Mouse (Mus musculus) hindbrain, embryonic 15.5 days (tissue): ENCODE data around the gene Speer1. TPM values are rescaled to one million over a fixed set of nuclear protein-coding genes. Genes with fewer than 3 reads are reported as not detected.
"Not testable (repeated sequence)": the region's sequence is repeated elsewhere in the genome, so short reads cannot be mapped to it uniquely, and the experiment has no call there.

Experiments
- ATAC-seq: fragments of 200-750 bp; cut with Nextera tagmentation; 2 replicates; pipeline ENCODE4 v1.8.0; 2017; ENCODE audit warnings: low read depth, moderate number of reproducible peaks, moderate TSS enrichment; ENCODE audit not compliant: low FRiP score
- H3K27ac ChIP-seq: fragments of 300-500 bp; sonication (generic); replicated peaks from 2 replicates; pipeline ENCODE4 v1.5.1; 2015; ENCODE audit warnings: mild to moderate bottlenecking, inconsistent platforms
- H3K27me3 ChIP-seq: fragments of 300-500 bp; sonication (generic); 2 replicates; pipeline ENCODE4 v1.6.1; 2015; ENCODE audit warnings: control low read depth, inconsistent platforms
- H3K36me3 ChIP-seq: fragments of 300-500 bp; sonication (generic); 2 replicates; pipeline ENCODE4 v1.6.1; 2015; ENCODE audit warnings: control low read depth, inconsistent platforms
- H3K4me1 ChIP-seq: fragments of 300-500 bp; sonication (generic); replicated peaks from 2 replicates; pipeline ENCODE4 v1.6.1; 2015; ENCODE audit warnings: control low read depth, inconsistent platforms
- H3K4me2 ChIP-seq: fragments of 300-500 bp; sonication (generic); 2 replicates; pipeline ENCODE4 v1.6.1; 2015; ENCODE audit warnings: moderate library complexity, mild to moderate bottlenecking, inconsistent platforms
- H3K4me3 ChIP-seq: fragments of 300-500 bp; sonication (generic); 2 replicates; pipeline ENCODE4 v1.5.1; 2015; ENCODE audit warnings: mild to moderate bottlenecking, inconsistent platforms
- H3K9ac ChIP-seq: fragments of 300-500 bp; sonication (generic); 2 replicates; pipeline ENCODE4 v1.6.1; 2015; ENCODE audit warnings: inconsistent platforms
- H3K9me3 ChIP-seq: fragments of 300-500 bp; sonication (generic); 2 replicates; pipeline ENCODE4 v1.6.1; 2016; ENCODE audit warnings: control low read depth, inconsistent platforms
- WGBS: fragments of 180-500 bp; shearing (Covaris S2); methylation state at CpG from one replicate; pipeline ENCODE4 v1.1.7; 2015; 5-methylcytosine and 5-hydroxymethylcytosine counted together
- polyA plus RNA-seq: library from polyadenylated mRNA; unstranded; fragments of >200 nt; fragmentation: Nextera tagmentation; extraction: Ambion mirVana; gene quantifications from 2 replicates; pipeline ENCODE4 v1.2.1, GENCODE M21; 2015

Speer1 gene
- polyA plus RNA-seq: not detected in 2 replicates

DNA sequence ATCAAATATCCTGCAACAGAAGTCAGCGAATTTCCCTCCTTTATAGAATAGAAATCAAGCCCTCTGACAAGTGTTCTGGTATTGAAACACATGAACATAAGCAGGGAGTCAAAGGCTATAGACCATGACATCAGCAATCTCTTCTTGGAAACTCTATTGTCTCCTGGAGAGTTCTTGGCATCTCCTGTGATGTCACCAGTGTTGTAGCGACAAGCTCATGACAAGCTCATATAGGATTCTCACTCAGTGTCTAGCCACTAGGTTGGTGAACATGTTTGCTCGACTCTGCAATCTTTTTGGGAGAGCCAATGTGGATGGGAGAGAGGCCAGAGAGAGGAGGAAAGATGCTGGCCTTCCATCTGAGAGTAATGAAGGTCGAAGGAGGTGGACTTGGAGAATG, at the start of gene Speer1:
Speer1 (plus strand) TSS at position 301 of the 400 bp plus-strand sequence.
- not testable (repeated sequence) for H3K4me2 ChIP-seq, H3K36me3 ChIP-seq, H3K9me3 ChIP-seq, H3K27me3 ChIP-seq, H3K4me3 ChIP-seq, H3K9ac ChIP-seq, H3K4me1 ChIP-seq, ATAC-seq, H3K27ac ChIP-seq
- 75% methylated on average over 1 of the region's 4 CpGs for WGBS

Other genes with a start within 250 kb of the Speer1 start
- not detected in 2 replicates for gene Gm8879, start 213.9 kb upstream of the Speer1 start, polyA plus RNA-seq
- not detected in 2 replicates for gene Gm5861, start 158.4 kb upstream of the Speer1 start, polyA plus RNA-seq
- gene Gm8890, start 85.5 kb upstream of the Speer1 start, polyA plus RNA-seq: not detected in 2 replicates
- not detected in 2 replicates for gene Gm8897, start 74.9 kb downstream of the Speer1 start, polyA plus RNA-seq
- not detected in 2 replicates for gene Gm8906, start 161.2 kb downstream of the Speer1 start, polyA plus RNA-seq